Mouse (Mus musculus) macrophage (primary cell): ENCODE measurements around the gene Il5. TPM values are rescaled to one million over a fixed set of nuclear protein-coding genes. Genes with fewer than 3 reads are reported as not detected.
"Not testable (repeated sequence)": the region's sequence is repeated elsewhere in the genome, so short reads cannot be mapped to it uniquely, and the experiment has no call there.

Experiments
- H3K27ac ChIP-seq: fragments of 350-480 bp; formaldehyde crosslinking; 2 replicates; pipeline ENCODE4 v1.9.0; 2021
- H3K36me3 ChIP-seq: fragments of 350-480 bp; formaldehyde crosslinking; 2 replicates; pipeline ENCODE4 v1.9.0; 2021; ENCODE audit errors: inconsistent target
- H3K4me3 ChIP-seq: fragments of 350-480 bp; formaldehyde crosslinking; 2 replicates; pipeline ENCODE4 v1.9.0; 2021; ENCODE audit errors: inconsistent target
- H3K79me2 ChIP-seq: fragments of 350-480 bp; formaldehyde crosslinking; 2 replicates; pipeline ENCODE4 v1.9.0; 2021; ENCODE audit errors: inconsistent target
- WGBS: methylation state at CpG from one replicate; pipeline ENCODE4 v1.1.7; 2026; ENCODE audit warnings: inconsistent platforms; ENCODE audit not compliant: missing documents; 5-methylcytosine and 5-hydroxymethylcytosine counted together
- polyA plus RNA-seq: library from polyadenylated mRNA; stranded (reverse); fragments of 250-400 nt; gene quantifications from 3 replicates; pipeline ENCODE4 v1.2.4, GENCODE M21; 2018; ENCODE audit warnings: inconsistent platforms

The Il5 gene
- polyA plus RNA-seq, 1 experiment from 2014 or later: not detected

GRCm38 (mm10) chr11:53758033-53758432, 37.4 kb downstream of the Il5 start:
- not testable (repeated sequence) for H3K36me3 ChIP-seq, H3K79me2 ChIP-seq, H3K27ac ChIP-seq, H3K4me3 ChIP-seq
- WGBS: 89% methylated on average over 7 of the region's 9 CpGs

GRCm38 (mm10) chr11:53758791-53759351, 38.3 kb downstream of the Il5 start:
- no peaks in the 10 kb centered on the region for H3K79me2 ChIP-seq
- WGBS: 70% methylated on average over 6 of the region's 6 CpGs
- H3K4me3 ChIP-seq: no peak overlapping the region
- no peaks in the 10 kb centered on the region for H3K36me3 ChIP-seq
- H3K27ac ChIP-seq: no peak overlapping the region

- Histone ChIP-seq H3K36me3 (no peaks in the 10 kb centered on the region), H3K4me3 (no peak overlapping the region), H3K79me2 (no peaks in the 10 kb centered on the region), H3K27ac (no peak overlapping the region)
- WGBS: 88% methylated on average over 22 of the region's 22 CpGs
Observed at GRCm38 (mm10) chr11:53759545-53760406, 39.2 kb downstream of the Il5 start.

- no peaks in the 10 kb centered on the region for H3K36me3 ChIP-seq
- no peak overlapping the region for H3K4me3 ChIP-seq
- WGBS: 95% methylated on average over 5 of the region's 5 CpGs
- no peaks in the 10 kb centered on the region for H3K79me2 ChIP-seq
- H3K27ac ChIP-seq: no peak overlapping the region
Observed at GRCm38 (mm10) chr11:53761284-53761683, 40.7 kb downstream of the Il5 start.

- no peaks in the 10 kb centered on the region for H3K79me2 ChIP-seq
- WGBS: 100% methylated on average over 2 of the region's 2 CpGs
- no peak overlapping the region for H3K4me3 ChIP-seq
- no peak overlapping the region for H3K27ac ChIP-seq
- no peaks in the 10 kb centered on the region for H3K36me3 ChIP-seq
Observed at GRCm38 (mm10) chr11:53761822-53762221, 41.2 kb downstream of the Il5 start.

GRCm38 (mm10) chr11:53762426-53762825, 41.8 kb downstream of the Il5 start:
- Histone ChIP-seq H3K4me3 (peak overlapping the region; percentile 36), H3K36me3 (no peaks in the 10 kb centered on the region), H3K79me2 (no peaks in the 10 kb centered on the region), H3K27ac (peak overlapping the region; percentile 93)
- WGBS: 42% methylated on average over 2 of the region's 2 CpGs

GRCm38 (mm10) chr11:53762827-53763495, 42.4 kb downstream of the Il5 start:
- WGBS: 2% methylated on average over 23 of the region's 23 CpGs
- Histone ChIP-seq H3K4me3 (peak overlapping the region; percentile 36), H3K79me2 (no peaks in the 10 kb centered on the region), H3K27ac (peak overlapping the region; percentile 93), H3K36me3 (no peaks in the 10 kb centered on the region)

GRCm38 (mm10) chr11:53763496-53764140, 43.0 kb downstream of the Il5 start:
- WGBS: under 1% methylated on average over 33 of the region's 33 CpGs
- H3K36me3 ChIP-seq: no peaks in the 10 kb centered on the region
- peak overlapping the region; percentile 93 for H3K27ac ChIP-seq
- no peaks in the 10 kb centered on the region for H3K79me2 ChIP-seq
- H3K4me3 ChIP-seq: peak overlapping the region; percentile 36

- Histone ChIP-seq H3K79me2 (no peaks in the 10 kb centered on the region), H3K27ac (peak overlapping the region; percentile 93), H3K4me3 (no peak overlapping the region), H3K36me3 (no peaks in the 10 kb centered on the region)
- WGBS: 85% methylated on average over 5 of the region's 5 CpGs
Observed at GRCm38 (mm10) chr11:53764581-53764980, 44.0 kb downstream of the Il5 start.

- peaks cover 36% of the 10 kb centered on the region for H3K79me2 ChIP-seq
- H3K4me3 ChIP-seq: no peak overlapping the region
- H3K27ac ChIP-seq: no peak overlapping the region
- H3K36me3 ChIP-seq: peaks cover 10% of the 10 kb centered on the region
- 64% methylated on average over 13 of the region's 13 CpGs for WGBS
Observed at GRCm38 (mm10) chr11:53768422-53769184, 48.0 kb downstream of the Il5 start.

GRCm38 (mm10) chr11:53769185-53769576, 48.6 kb downstream of the Il5 start:
- H3K79me2 ChIP-seq: peaks cover 42% of the 10 kb centered on the region
- 61% methylated on average over 12 of the region's 12 CpGs for WGBS
- H3K4me3 ChIP-seq: no peak overlapping the region; the same call in 1 of the 2 replicates
- peaks cover 16% of the 10 kb centered on the region for H3K36me3 ChIP-seq
- H3K27ac ChIP-seq: peak overlapping the region; percentile 72

- peaks cover 21% of the 10 kb centered on the region for H3K36me3 ChIP-seq
- under 1% methylated on average over 34 of the region's 40 CpGs for WGBS
- peaks cover 47% of the 10 kb centered on the region for H3K79me2 ChIP-seq
- peak within 1 kb of the TSS; percentile 72 for H3K27ac ChIP-seq
- peak within 1 kb of the TSS; percentile 93 for H3K4me3 ChIP-seq
Observed at GRCm38 (mm10) chr11:53769760-53770124, 49.1 kb downstream of the Il5 start, which contains the start of gene Irf1. Gene Irf1 (plus strand): TSS chr11:53770014.

- Histone ChIP-seq H3K27ac (peak overlapping the region; percentile 72), H3K79me2 (peaks cover 52% of the 10 kb centered on the region), H3K4me3 (peak overlapping the region; percentile 93), H3K36me3 (peaks cover 27% of the 10 kb centered on the region)
- under 1% methylated on average over 71 of the region's 75 CpGs for WGBS
Observed at GRCm38 (mm10) chr11:53770125-53770791, 49.7 kb downstream of the Il5 start.
